Comparison of ENCODE assay signal across 9 mouse cellular contexts in the genomic region with DNA sequence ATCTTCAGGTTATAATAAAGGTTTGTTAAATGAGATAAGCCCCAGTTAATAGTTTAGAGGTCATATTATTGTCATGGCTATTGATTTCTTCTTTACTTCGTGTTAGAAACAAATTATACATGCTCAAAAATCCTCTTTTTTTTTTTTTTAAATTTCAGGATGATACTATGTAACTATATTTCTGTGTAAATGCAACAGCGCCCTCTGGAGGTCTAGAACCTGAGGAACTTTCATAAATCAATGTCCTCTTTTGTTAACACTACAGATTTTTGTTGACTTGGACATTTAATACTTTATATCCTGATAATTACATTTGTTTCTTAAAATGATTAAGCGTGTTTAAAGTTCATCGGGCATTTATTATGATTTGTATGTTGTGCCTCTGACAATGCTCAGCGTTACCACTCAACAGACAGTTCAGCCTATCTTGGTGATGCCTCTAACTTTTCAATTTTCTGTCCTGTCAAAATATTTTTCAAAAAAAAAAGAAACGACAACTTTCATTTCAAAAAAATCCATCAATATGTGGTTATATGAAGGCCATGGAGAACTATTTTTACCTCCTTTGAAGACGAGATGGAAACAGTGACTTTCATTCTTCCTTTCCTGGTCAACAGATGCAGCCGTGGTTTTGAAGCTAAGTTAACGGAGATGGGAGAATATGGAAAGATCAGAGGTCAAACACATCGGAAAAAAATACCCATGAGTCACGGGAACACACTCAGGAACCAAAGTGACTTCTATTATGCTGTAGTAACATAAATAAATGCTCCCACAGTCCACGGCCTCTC.
DNase-seq lines count a peak whose midpoint lies in the region; ATAC-seq lines count a peak whose summit lies in the region.
"Had no signal": no experiment of that assay in that cellular context is flagged by ENCODE, and none has a peak within 500 bp of the region (broad histone marks: within the 10 kb centered on the region; RNA-seq: fewer than 3 reads in every experiment).

No protein-coding gene starts in this region.

- no peaks in the 10 kb centered on the region for H3K4me1 ChIP-seq in midbrain, embryonic 14.5 days (ENCODE audit: control insufficient read depth, insufficient read depth, low read length)
- H3K4me1 ChIP-seq in midbrain, embryonic 13.5 days (replicated peaks), result no peaks in the 10 kb centered on the region
- H3K4me1 ChIP-seq: neural tube, embryonic 12.5 days had no signal

- no peak overlapping the region for H3K4me3 ChIP-seq in midbrain, embryonic 14.5 days (replicated peaks; ENCODE audit: low read depth, low read length)
- no peak overlapping the region for H3K4me3 ChIP-seq in midbrain, embryonic 13.5 days (replicated peaks)
- H3K4me3 ChIP-seq: neural tube, embryonic 12.5 days had no signal

- H3K9ac ChIP-seq in midbrain, embryonic 14.5 days (replicated peaks; ENCODE audit: low read length), result no peak overlapping the region
- no peak overlapping the region for H3K9ac ChIP-seq in midbrain, embryonic 13.5 days (replicated peaks)
- H3K9ac ChIP-seq: neural tube, embryonic 12.5 days had no signal

- no peaks in the 10 kb centered on the region for H3K36me3 ChIP-seq in midbrain, embryonic 14.5 days (ENCODE audit: control insufficient read depth, insufficient read depth, low read length)
- H3K36me3 ChIP-seq in midbrain, embryonic 13.5 days, result no peaks in the 10 kb centered on the region
- H3K36me3 ChIP-seq: neural tube, embryonic 12.5 days had no signal

- H3K9me3 ChIP-seq in midbrain, embryonic 14.5 days (ENCODE audit: control insufficient read depth, low read length), result no peaks in the 10 kb centered on the region
- no peaks in the 10 kb centered on the region for H3K9me3 ChIP-seq in midbrain, embryonic 13.5 days
- H3K9me3 ChIP-seq: neural tube, embryonic 12.5 days had no signal

- ATAC-seq in cerebellum, adult (ENCODE audit: insufficient number of reproducible peaks, low FRiP score, low TSS enrichment), result no peak
- no peak for ATAC-seq in midbrain, embryonic 14.5 days (ENCODE audit: low FRiP score, low TSS enrichment)
- ATAC-seq in midbrain, embryonic 13.5 days, result no peak
- ATAC-seq in megakaryocyte-erythroid progenitor cell, adult 5-6 weeks (replicated peaks; ENCODE audit: low FRiP score, low TSS enrichment, poor library complexity, severe bottlenecking), result no peak

- 58% methylated on average over 12 of the region's 12 CpGs for WGBS in midbrain, embryonic 14.5 days
- 55% methylated on average over 12 of the region's 12 CpGs for WGBS in midbrain, embryonic 13.5 days

- no peak overlapping the region for H3K27ac ChIP-seq in midbrain, embryonic 14.5 days (replicated peaks; ENCODE audit: low read depth, low read length)
- no peak overlapping the region for H3K27ac ChIP-seq in midbrain, embryonic 13.5 days
- H3K27ac ChIP-seq: neural tube, embryonic 12.5 days had no signal

- H3K4me2 ChIP-seq in midbrain, embryonic 14.5 days (ENCODE audit: low read length), result no peak overlapping the region
- H3K4me2 ChIP-seq in midbrain, embryonic 13.5 days (replicated peaks), result no peak overlapping the region
- H3K4me2 ChIP-seq: neural tube, embryonic 12.5 days had no signal

- no peaks in the 10 kb centered on the region for H3K27me3 ChIP-seq in midbrain, embryonic 14.5 days (ENCODE audit: control insufficient read depth, insufficient read depth, low read length)
- peaks cover 6% of the 10 kb centered on the region; the same call in 1 of the 2 replicates for H3K27me3 ChIP-seq in midbrain, embryonic 13.5 days
- H3K27me3 ChIP-seq: neural tube, embryonic 12.5 days had no signal

- peak; percentile 41 for DNase-seq in cerebellum, adult 11 months
- peak; percentile 93 for DNase-seq in midbrain, embryonic 14.5 days
- peak; percentile 16 for DNase-seq in cerebellum, adult 9-11 months
- peak; percentile 40 to 89 for DNase-seq in kidney, postnatal 25 days
- DNase-seq in lung, postnatal 25 days (ENCODE audit: low spot score), result peak; percentile 26

Comparison
In these comparisons a context has a peak if more than half of its experiments do, and no peak if none do; other contexts are left out.
1. DNase-seq: peak in every context shown above with its lines; median percentile 93 in midbrain, embryonic 14.5 days; 64 in kidney, postnatal 25 days; 41 in cerebellum, adult 11 months; 26 in lung, postnatal 25 days; 16 in cerebellum, adult 9-11 months.